Mouse (Mus musculus) midbrain, embryonic 14.5 days (tissue): Measurements from ENCODE around the gene Zc3h12d. TPM values are rescaled to one million over a fixed set of nuclear protein-coding genes. Genes with fewer than 3 reads are reported as not detected.
"Not testable (repeated sequence)": the region's sequence is repeated elsewhere in the genome, so short reads cannot be mapped to it uniquely, and the experiment has no call there.

Experiments used
- ATAC-seq: fragments of 200-750 bp; cut with Nextera tagmentation; 2 replicates; pipeline ENCODE4 v1.8.0; 2017; ENCODE audit warnings: moderate number of reproducible peaks, moderate library complexity; ENCODE audit not compliant: low FRiP score, low TSS enrichment
- DNase-seq: peaks from one replicate; pipeline ENCODE4 v3.0.0-alpha.2; 2015
- H3K27ac ChIP-seq: fragments of 300-500 bp; sonication (generic); replicated peaks from 2 replicates; pipeline ENCODE4 v1.5.1; 2014; ENCODE audit warnings: mild to moderate bottlenecking, low read depth, low read length, moderate library complexity
- H3K27me3 ChIP-seq: fragments of 300-500 bp; sonication (generic); 2 replicates; pipeline ENCODE4 v1.6.1; 2014; ENCODE audit warnings: low read length, control low read depth, mixed read lengths; ENCODE audit not compliant: control insufficient read depth, insufficient read depth
- H3K36me3 ChIP-seq: fragments of 300-500 bp; sonication (generic); 2 replicates; pipeline ENCODE4 v1.6.1; 2014; ENCODE audit warnings: low read length, control low read depth; ENCODE audit not compliant: control insufficient read depth, insufficient read depth
- H3K4me1 ChIP-seq: fragments of 300-500 bp; sonication (generic); 2 replicates; pipeline ENCODE4 v1.6.1; 2014; ENCODE audit warnings: mild to moderate bottlenecking, antibody characterized with exemption, low read length, control low read depth; ENCODE audit not compliant: control insufficient read depth, insufficient read depth
- H3K4me2 ChIP-seq: fragments of 300-500 bp; sonication (generic); 2 replicates; pipeline ENCODE4 v1.6.1; 2014; ENCODE audit warnings: mild to moderate bottlenecking, low read length, moderate library complexity
- H3K4me3 ChIP-seq: fragments of 300-500 bp; sonication (generic); replicated peaks from 2 replicates; pipeline ENCODE4 v1.5.1; 2014; ENCODE audit warnings: low read depth, low read length
- H3K9ac ChIP-seq: fragments of 300-500 bp; sonication (generic); replicated peaks from 2 replicates; pipeline ENCODE4 v1.6.1; 2014; ENCODE audit warnings: mild to moderate bottlenecking, low read length, moderate library complexity
- H3K9me3 ChIP-seq: fragments of 300-500 bp; sonication (generic); 2 replicates; pipeline ENCODE4 v1.6.1; 2016; ENCODE audit warnings: low read length, control low read depth, mixed read lengths; ENCODE audit not compliant: control insufficient read depth
- WGBS: fragments of 180-500 bp; shearing (Covaris S2); extraction: QIAGEN DNeasy Blood & Tissue Kit; methylation state at CpG from one replicate; pipeline ENCODE4 v1.1.7; 2014; 5-methylcytosine and 5-hydroxymethylcytosine counted together
- polyA plus RNA-seq: library from polyadenylated mRNA; unstranded; fragments of >200 nt; fragmentation: Nextera tagmentation; extraction: Ambion mirVana; gene quantifications from 2 replicates; pipeline ENCODE4 v1.2.1, GENCODE M21; 2014

Zc3h12d gene
- polyA plus RNA-seq, 1 experiment from 2014 or later, result 0.13 TPM

DNA sequence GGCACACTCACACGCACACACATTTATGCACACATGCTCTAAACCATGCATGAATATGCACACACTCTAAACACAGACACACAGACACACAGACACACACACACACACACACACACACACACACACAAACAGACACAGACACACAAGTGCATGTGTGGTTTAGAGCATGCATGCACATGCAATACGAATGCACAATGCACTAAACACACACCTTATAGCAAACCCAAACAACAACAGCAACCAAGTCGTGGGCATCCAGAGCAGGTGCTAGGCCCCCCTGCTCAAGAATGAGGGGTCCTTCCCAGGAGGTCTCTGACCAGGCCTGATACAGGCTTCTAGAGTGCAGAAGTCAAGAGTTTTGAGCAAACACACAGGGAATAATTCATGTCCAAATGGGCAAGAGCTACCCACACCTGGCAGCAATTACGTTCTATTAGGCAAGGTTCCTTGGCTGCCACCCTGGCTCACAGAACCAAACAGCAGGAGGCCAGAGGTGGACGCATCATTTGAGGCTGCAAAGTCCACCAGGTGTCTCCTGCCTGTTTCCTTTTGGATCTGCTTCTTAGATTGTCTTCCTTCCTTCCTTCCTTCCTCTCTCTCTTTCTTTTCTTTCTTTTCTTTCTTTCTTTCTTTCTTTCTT is 39.2 kb downstream of the Zc3h12d start:
- H3K9me3 ChIP-seq, result no peaks in the 10 kb centered on the region
- H3K9ac ChIP-seq, result no peak overlapping the region
- 93% methylated on average over 5 of the region's 5 CpGs for WGBS
- DNase-seq (no peak), ATAC-seq (no peak)
- H3K4me2 ChIP-seq, result no peak overlapping the region
- H3K27ac ChIP-seq, result no peak overlapping the region
- H3K36me3 ChIP-seq, result no peaks in the 10 kb centered on the region
- H3K4me3 ChIP-seq, result no peak overlapping the region
- H3K4me1 ChIP-seq, result no peaks in the 10 kb centered on the region
- H3K27me3 ChIP-seq, result 0 out of 2 replicates have a peak, but pooled peaks cover 11% of the 10 kb centered on the region

DNA sequence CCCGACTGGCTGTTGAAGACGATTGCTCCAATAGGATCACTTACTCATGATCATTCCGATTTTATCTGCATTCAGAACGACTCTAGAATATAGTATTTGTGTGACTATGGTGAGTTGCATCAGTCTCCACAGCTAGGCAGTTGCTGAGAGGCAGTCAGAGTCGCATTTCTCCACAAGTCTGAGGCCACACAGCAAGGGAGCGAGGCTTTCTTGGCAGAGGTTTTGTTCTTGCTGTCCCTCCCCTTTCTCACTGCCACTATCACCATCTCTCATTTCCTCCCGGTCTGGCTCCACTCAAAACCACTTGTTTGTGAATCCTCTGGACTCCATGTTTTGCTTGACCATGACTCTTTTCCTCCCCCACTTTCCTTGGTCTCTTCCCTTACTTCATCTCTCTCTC is 41.9 kb downstream of the Zc3h12d start:
- Histone ChIP-seq H3K36me3 (no peaks in the 10 kb centered on the region), H3K27me3 (no peaks in the 10 kb centered on the region), H3K4me2 (no peak overlapping the region), H3K4me3 (no peak overlapping the region), H3K4me1 (no peaks in the 10 kb centered on the region), H3K9ac (no peak overlapping the region), H3K9me3 (no peaks in the 10 kb centered on the region), H3K27ac (no peak overlapping the region)
- 82% methylated on average over 7 of the region's 7 CpGs for WGBS
- DNase-seq (no peak), ATAC-seq (no peak)

DNA sequence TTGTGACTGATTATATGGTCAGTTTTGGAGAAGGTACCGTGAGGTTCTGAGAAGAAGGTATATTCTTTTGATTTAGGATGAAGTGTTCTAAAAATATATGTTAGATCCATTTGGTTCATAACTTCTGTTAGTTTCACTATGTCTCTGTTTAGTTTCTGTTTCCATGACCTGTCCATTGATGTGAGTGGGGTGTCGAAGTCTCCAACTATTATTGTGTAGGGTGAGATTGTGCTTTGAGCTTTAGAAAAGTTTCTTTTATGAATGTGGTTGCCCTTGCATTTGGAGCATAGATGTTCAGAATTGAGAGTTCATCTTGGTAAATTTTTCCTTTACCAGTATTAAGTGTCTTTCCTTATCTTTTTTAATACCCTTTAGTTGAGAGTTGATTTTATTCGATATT is 48.0 kb downstream of the Zc3h12d start:
- H3K9ac ChIP-seq, DNase-seq, H3K4me1 ChIP-seq, ATAC-seq, H3K27ac ChIP-seq, H3K36me3 ChIP-seq, H3K4me2 ChIP-seq, H3K4me3 ChIP-seq, H3K9me3 ChIP-seq, H3K27me3 ChIP-seq: not testable (repeated sequence)
- WGBS, result 91% methylated on average over 3 of the region's 3 CpGs

DNA sequence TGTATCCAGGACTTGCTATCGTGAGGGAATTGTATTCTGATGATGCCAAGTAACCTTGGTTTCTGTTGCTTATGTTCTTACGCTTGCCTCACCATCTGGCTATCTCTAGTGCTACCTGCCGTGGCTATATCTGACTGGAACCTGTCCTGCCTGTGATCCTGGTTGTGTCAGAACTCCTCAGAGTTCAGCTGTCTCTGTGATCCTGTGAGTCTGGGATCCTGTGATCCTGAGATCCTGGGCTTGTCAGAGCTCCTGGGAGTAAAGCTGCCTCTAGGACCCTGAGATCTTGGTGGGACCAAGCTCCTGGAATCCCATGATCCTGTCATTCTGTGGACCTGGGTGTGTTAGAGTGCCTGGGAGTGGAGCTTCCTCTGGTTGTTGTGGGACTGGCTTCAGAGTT is 49.7 kb downstream of the Zc3h12d start:
- Histone ChIP-seq H3K4me1 (no peaks in the 10 kb centered on the region), H3K9ac (no peak overlapping the region), H3K4me3 (no peak overlapping the region), H3K36me3 (no peaks in the 10 kb centered on the region), H3K27me3 (no peaks in the 10 kb centered on the region), H3K9me3 (no peaks in the 10 kb centered on the region), H3K4me2 (no peak overlapping the region), H3K27ac (no peak overlapping the region)
- 91% methylated on average over 3 of the region's 3 CpGs for WGBS
- ATAC-seq (no peak), DNase-seq (no peak)

DNA sequence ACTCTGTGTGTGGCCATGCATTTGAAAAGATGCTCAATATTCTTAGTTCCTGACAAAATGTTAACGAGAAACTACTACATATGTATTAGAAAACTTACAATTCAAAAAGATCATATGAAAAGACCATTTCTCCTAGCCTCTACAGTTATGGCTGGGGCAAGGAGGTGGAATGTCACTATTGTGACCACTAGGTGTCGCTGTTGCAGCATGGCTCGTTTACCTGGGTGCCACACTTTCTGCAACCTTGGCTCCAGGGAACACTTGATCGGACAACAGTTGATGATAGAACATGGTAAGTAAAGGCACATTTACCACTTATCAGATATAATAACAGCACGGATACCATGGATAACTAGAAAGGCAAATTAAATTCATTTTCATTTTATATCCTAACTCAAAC is 51.3 kb downstream of the Zc3h12d start:
- no peaks in the 10 kb centered on the region for H3K27me3 ChIP-seq
- H3K9me3 ChIP-seq, result no peaks in the 10 kb centered on the region
- ATAC-seq, result peak; percentile 74
- no peak overlapping the region for H3K4me3 ChIP-seq
- H3K4me2 ChIP-seq, result no peak overlapping the region
- no peak overlapping the region for H3K27ac ChIP-seq
- no peaks in the 10 kb centered on the region for H3K36me3 ChIP-seq
- H3K4me1 ChIP-seq, result no peaks in the 10 kb centered on the region
- H3K9ac ChIP-seq, result no peak overlapping the region
- 7% methylated on average over 5 of the region's 5 CpGs for WGBS
- DNase-seq, result peak; percentile 93

DNA sequence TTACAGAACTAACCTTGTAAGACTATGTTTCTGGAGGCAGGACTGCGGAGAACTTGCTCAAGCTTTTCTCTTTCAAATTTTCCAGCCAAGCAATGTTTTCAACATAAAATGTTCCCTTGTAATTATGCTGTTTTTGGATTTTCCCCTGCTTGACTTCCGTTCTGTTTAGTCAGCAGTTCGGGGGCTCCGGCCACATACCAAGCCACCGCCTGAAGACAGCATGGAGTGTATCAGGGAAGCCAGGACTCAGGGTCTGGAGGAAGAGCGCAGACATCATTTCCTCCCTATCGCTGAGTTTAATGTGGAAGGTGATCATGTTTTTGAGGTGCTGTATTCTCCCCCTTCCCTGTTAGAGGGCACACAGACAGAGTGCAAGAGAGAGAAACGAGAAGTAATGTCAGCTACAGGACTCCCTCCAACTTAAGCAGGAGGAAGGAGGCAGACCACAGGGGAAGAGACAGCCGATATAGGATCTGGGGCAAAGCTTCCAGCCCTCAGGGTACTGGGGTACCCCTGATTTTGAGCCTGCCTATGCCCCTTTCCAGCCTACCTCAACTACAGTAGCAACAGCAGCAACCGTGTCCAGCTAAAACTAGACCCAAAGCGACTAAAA is 56.1 kb downstream of the Zc3h12d start:
- Histone ChIP-seq H3K9me3 (no peaks in the 10 kb centered on the region), H3K36me3 (no peaks in the 10 kb centered on the region), H3K4me2 (no peak overlapping the region), H3K9ac (no peak overlapping the region), H3K4me3 (no peak overlapping the region), H3K27ac (no peak overlapping the region), H3K4me1 (no peaks in the 10 kb centered on the region), H3K27me3 (no peaks in the 10 kb centered on the region)
- WGBS, result 91% methylated on average over 11 of the region's 11 CpGs
- DNase-seq (no peak), ATAC-seq (no peak)

DNA sequence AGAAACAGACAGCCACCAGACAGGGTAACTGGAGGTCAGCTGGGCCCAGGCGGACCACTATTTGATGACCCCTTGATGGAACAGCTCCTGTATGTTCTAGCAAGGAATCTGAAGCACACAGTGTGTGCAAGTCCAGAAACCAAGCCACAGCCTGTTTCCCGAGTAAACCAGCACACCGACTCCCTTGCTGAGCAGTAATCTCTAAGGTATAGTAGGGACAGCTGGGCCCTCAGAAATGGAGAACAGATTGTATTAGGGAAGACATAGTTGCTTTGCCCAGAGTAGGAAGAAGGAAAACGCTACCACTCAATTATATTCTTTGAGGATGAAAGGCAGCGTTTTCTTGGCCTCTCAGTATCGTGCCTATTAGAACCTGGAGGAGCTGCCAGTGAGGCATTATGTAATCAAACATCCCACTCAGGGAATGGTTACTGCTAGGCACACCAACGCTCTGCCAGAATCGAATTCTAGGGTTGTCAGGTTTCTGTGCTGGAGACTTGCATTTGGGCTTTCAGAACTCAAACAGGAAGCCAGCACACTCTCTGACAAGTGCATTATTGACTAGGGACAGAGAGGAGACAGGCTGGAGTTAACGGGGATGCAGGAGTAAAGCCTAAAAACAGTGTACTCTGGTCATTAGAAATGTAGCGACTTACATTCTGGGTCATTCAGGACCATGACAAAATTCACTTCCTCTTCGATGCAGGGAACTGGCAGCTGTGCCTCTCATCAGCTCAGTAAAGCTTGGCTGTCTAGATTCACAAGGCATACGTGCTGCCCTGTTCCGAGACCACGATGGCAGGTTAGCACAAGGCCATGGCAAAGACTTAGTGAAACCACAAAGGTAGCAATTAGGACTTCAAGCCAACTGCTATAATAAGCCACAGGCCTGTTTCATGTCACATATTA is 68.7 kb downstream of the Zc3h12d start:
- peaks cover 30% of the 10 kb centered on the region for H3K36me3 ChIP-seq
- ATAC-seq (no peak), DNase-seq (no peak)
- no peak overlapping the region for H3K4me3 ChIP-seq
- no peak overlapping the region for H3K9ac ChIP-seq
- H3K4me2 ChIP-seq, result no peak overlapping the region
- 89% methylated on average over 14 of the region's 14 CpGs for WGBS
- no peaks in the 10 kb centered on the region for H3K4me1 ChIP-seq
- no peaks in the 10 kb centered on the region for H3K27me3 ChIP-seq
- no peak overlapping the region for H3K27ac ChIP-seq
- H3K9me3 ChIP-seq, result no peaks in the 10 kb centered on the region

DNA sequence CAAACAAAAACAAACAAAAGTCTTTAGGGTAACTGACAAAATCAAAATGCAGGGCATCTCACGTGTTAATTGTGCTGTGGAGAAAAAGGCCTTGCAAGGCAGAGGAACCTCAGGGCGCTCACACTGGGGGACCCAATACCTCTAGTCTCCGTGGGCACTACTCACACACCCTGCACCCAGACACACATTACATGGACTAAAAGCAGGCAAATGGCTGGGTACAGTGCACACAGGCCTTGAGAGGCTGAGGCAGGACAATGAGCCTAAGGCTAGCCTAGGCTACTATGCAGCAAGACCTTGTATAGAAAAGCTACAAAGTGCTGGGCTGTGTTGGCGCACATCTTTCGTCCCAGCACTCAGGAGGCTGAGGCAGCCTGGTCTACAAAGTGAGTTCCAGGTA is 71.9 kb downstream of the Zc3h12d start:
- Histone ChIP-seq H3K4me2 (no peak overlapping the region), H3K27ac (no peak overlapping the region), H3K4me1 (no peaks in the 10 kb centered on the region), H3K9ac (no peak overlapping the region), H3K9me3 (no peaks in the 10 kb centered on the region), H3K36me3 (peaks cover 58% of the 10 kb centered on the region), H3K27me3 (no peaks in the 10 kb centered on the region), H3K4me3 (no peak overlapping the region)
- ATAC-seq (no peak), DNase-seq (no peak)
- WGBS, result 97% methylated on average over 5 of the region's 5 CpGs
